Mouse (Mus musculus) fat pad, adult 2 months (tissue): ENCODE measurements around the gene Trp63.

Source experiments
- DNase-seq: peaks from one replicate; pipeline ENCODE4 v3.0.0-alpha.2; 2011; ENCODE audit warnings: low read depth, low spot score; ENCODE audit errors: extremely low read depth

Gene Trp63

GRCm38 (mm10) chr16:25777501-25777900 lies 93.9 kb downstream of the Trp63 start:
- no peak for DNase-seq

DNA sequence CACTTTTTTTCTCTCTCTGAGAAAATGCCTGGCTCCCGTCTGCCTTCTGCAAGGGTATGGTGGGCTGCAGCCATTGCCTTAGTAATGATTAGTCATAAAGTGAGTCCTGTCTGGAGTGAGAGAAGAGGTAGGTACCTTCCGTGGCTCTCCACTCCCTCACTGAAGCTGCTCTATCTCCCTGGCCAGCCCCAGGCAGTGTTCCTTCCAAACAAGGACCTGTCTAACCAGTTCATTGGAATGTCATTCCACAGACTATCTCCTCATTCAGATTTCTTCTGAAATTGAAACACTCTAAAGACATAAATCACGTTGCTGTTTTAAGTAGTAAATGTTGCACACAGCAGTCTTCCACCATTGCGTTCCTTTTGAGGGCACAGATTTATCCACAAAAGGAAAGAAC lies 96.4 kb downstream of the Trp63 start:
- peak; percentile 84 for DNase-seq

DNA sequence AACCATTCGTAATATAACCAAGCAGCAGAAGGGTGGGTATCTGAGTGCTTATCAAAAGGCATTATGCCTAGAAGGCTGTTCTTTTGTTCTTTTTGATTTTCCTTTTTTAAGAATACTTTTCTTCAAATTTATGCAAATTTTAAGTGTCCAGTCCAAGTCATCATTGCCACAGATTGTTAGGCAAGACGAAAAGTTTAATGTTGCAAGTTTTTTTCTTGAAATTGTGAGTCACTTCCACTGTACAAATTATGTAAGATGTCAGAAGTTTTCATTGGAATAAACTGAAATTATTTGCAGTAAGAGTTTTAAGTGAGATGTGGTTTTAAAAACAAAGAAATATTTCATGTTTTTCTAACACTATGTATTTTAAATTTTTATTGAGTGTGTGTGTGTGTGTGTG lies 100.7 kb downstream of the Trp63 start:
- no peak for DNase-seq

- no peak for DNase-seq
Measured at GRCm38 (mm10) chr16:25786457-25786856, 102.9 kb downstream of the Trp63 start.

GRCm38 (mm10) chr16:25792640-25793266 lies 109.2 kb downstream of the Trp63 start:
- DNase-seq, result peak; percentile 68

- DNase-seq, result no peak
Measured at GRCm38 (mm10) chr16:25797732-25798294, 114.2 kb downstream of the Trp63 start.

DNA sequence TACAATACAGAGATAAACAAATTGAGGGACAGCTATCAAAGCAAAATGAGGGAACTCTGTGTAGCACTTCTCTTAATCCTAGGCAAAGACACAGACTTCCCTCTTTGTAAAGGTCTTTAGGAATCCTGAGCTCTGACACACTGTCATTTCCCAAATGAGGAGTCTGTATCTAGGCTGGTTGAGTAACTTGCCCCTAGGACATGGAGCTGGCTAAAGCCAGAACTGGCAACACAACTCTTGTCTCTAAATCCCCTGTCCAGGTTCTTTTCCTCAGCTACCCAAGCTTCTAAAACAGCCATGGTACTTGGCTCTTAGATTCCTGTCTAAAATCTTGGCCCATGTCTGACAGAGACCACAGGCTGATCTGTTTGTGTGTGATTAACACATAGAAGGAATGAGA lies 116.1 kb downstream of the Trp63 start:
- peak; percentile 97 for DNase-seq

GRCm38 (mm10) chr16:25804955-25805354 lies 121.4 kb downstream of the Trp63 start:
- DNase-seq, result no peak

DNA sequence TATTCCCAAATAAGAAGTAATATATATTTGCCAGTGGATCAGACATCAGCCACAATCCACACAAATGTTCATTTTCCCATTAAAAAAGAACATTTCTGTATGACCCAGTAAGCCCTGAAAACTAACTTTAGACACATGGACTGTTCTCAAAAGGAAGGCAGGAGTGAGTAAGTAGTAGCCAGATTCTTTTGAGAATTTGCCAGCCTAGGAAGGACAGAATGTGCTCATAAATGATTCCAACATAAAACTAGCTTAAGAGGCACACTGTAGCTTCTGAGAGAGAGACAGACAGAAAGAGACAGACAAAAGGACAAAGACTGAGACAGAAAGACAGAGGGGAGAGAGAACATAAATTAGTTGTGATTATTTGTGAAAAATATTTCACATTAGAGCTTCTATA lies 123.6 kb downstream of the Trp63 start:
- DNase-seq, result no peak

DNA sequence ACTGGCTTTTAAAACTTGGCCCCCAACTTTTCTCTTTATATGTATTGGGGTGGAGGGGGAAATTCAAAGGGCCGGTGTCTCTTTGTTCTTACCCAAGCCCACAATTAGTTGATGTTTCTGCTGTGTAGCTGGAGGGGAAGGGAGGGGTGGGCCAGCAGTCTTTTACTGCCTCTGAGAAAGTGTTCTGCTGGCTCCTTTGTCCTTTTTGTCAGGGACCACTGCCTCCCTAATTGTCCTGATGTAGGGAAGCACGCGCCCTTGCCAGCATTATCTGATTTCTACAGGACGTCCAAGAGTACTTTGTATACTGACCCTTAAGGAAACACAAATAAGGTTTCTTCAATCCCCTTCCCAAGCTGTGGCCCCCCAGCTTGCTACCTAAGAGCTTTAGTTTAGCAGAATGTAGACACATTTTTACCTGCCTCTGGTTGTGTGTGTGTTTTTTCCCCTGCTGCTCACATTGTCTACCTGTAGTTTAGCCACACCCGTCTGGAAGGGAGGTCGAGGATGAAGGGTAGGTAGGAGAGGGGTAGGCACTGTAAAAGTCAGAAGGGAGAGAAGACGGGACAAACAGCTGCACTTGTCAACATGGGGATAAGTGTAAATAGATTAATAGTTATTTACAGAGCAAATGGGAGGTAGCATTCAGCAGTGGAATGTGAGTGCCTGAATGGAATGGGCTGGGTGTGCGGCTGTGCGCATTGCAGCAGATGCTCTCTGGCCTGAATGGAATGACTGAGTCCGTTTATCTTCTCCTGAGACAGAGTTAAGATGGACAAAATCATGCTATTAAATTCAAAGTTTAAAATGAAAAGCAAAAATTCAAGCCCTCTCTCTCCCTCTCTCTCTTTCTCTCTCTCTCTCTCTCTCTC lies 134.4 kb downstream of the Trp63 start:
- DNase-seq, result no peak

DNA sequence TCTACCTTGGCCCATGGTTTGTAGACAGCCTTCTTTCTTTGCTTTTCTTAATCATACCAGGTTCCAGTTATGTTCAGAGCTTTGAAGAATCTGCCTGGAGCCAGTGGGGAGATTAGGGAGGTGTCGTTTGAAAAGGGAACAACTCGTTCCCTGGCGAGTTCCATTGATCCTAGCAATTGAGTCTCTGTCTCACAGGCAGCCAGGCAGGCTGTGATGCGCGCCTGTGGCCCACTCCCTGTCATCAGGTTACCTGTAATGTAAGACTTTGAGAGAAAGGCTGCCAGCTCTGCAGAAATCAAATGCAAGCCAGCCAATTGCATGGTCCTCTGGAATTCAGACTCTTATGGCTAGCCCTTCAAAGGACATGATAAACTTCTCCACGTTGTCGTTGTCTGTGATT lies 142.5 kb downstream of the Trp63 start:
- no peak for DNase-seq

- DNase-seq, result no peak
Measured at GRCm38 (mm10) chr16:25832576-25832975, 149.0 kb downstream of the Trp63 start.

DNA sequence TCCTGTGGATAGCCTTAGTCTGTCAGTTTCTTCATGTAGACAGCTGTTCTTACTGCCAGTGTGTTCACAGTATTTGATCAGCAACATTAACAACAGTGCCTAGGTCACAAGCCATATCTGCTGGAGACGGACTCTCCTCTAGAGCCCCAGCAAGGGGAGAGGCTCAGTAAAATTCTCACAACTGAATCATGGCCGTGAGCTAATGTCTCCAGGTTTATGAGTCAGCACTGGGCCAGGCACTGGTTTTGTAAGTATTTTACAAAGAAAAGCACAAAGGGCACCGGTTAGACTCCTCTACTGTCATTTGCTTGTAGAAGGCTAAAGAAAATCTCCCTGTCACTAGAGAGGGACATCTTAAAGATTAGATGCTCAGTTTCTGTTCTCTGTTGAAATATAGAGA lies 151.7 kb downstream of the Trp63 start:
- no peak for DNase-seq

GRCm38 (mm10) chr16:25835723-25836122 lies 152.2 kb downstream of the Trp63 start:
- DNase-seq, result no peak

- no peak for DNase-seq
Measured at GRCm38 (mm10) chr16:25842996-25843395, 159.4 kb downstream of the Trp63 start.

GRCm38 (mm10) chr16:25843625-25844024 lies 160.1 kb downstream of the Trp63 start:
- no peak for DNase-seq

- DNase-seq, result no peak
Measured at GRCm38 (mm10) chr16:25846611-25847010, 163.0 kb downstream of the Trp63 start.

- no peak for DNase-seq
Measured at GRCm38 (mm10) chr16:25848474-25848873, 164.9 kb downstream of the Trp63 start.

- no peak for DNase-seq
Measured at GRCm38 (mm10) chr16:25849593-25850464, 166.3 kb downstream of the Trp63 start.

GRCm38 (mm10) chr16:25860731-25861505 lies 177.4 kb downstream of the Trp63 start:
- DNase-seq, result no peak
